Mouse (Mus musculus) left cerebral cortex, adult 18-20 months (tissue): ENCODE measurements around the gene 9130023H24Rik. TPM values are rescaled to one million over a fixed set of nuclear protein-coding genes. Genes with fewer than 3 reads are reported as not detected.

Source experiments
- DNase-seq, 2 experiments: peaks; one replicate each; pipeline ENCODE4 v3.0.0; 2021 to 2022; ENCODE audit warnings: low spot score in 2 of 2, mixed read lengths in 1 of 2
- total RNA-seq, 2 experiments: library from RNA; stranded (reverse); gene quantifications; 2 replicates each; pipeline ENCODE4 v1.2.3; 2021

The 9130023H24Rik gene
- total RNA-seq, 2 experiments from 2014 or later: 2.9 to 3.6 TPM

DNA sequence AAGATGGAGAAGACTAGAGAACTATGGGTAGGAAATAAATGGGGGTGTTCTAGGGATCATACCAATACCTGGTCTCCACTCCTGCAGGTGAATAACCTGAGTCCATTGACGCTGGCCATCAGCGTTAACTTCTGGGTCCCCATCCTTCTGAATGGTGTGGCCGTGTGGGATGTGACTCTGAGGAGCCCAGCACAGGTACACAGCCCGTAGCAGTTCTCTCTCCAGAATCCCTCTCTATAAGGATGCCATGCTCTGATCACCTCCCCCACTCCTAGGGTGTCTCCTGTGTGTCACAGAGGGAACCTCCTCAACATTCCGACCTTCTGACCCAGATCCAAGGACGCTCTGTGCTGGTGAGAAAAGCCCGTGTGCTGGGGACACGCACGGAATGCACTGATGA lies 34.8 kb downstream of the 9130023H24Rik start:
- no peak for DNase-seq

DNA sequence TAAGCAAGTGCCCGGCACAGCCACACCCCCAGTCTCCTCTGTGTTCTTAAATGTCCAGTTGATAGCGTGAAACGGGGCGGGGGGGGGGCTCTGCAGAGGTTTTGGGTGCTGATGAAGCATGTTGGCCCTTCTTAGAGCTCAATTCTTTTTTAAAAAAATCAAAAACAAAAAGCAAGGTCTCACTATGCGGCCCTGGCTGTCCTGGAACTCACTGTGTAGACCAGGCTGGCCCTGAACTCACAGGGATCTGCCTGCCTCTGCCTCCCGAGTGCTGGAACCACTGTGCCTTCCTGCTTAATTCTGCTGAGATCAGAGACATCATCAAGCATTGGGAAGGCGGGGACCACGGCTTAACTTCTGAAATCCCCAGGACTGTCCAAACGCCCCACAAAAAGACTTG lies 36.2 kb downstream of the 9130023H24Rik start:
- DNase-seq: no peak

Other genes starting within 250 kb of the 9130023H24Rik start
- gene Pycard, start 244.2 kb downstream of the 9130023H24Rik start, total RNA-seq: 1 to 10 TPM; 2.9 to 4.5 TPM
- under 1 TPM; 0.66 to 0.72 TPM for gene Trim72, start 234.1 kb downstream of the 9130023H24Rik start, total RNA-seq
- gene Itgam, start 175.4 kb downstream of the 9130023H24Rik start, total RNA-seq: 10 to 100 TPM in 1 of 2 experiments, 1 to 10 TPM in 1; 9.1 to 10.2 TPM
- not detected for gene Gm49368, start 175.3 kb downstream of the 9130023H24Rik start, total RNA-seq
- under 1 TPM; 0.23 to 0.40 TPM for gene Itgax, start 108.5 kb downstream of the 9130023H24Rik start, total RNA-seq
- not detected for gene Itgad, start 83.7 kb downstream of the 9130023H24Rik start, total RNA-seq
- 10 to 100 TPM in 1 of 2 experiments, 1 to 10 TPM in 1; 7.5 to 10.4 TPM for gene Cox6a2, start 31.6 kb downstream of the 9130023H24Rik start, total RNA-seq
- 10 to 100 TPM; 12.2 to 14.7 TPM for gene Armc5, start 689 bp downstream of the 9130023H24Rik start, total RNA-seq
- 10 to 100 TPM; 21.6 to 22.8 TPM for gene Tgfb1i1, start 8.8 kb upstream of the 9130023H24Rik start, total RNA-seq
- gene Slc5a2, start 27.6 kb upstream of the 9130023H24Rik start, total RNA-seq: not detected
- 10 to 100 TPM; 25.6 to 27.6 TPM for gene BC017158, start 60.1 kb upstream of the 9130023H24Rik start, total RNA-seq
- 10 to 100 TPM; 49.5 to 52.5 TPM for gene Rgs10, start 180.7 kb upstream of the 9130023H24Rik start, total RNA-seq
- gene Tial1, start 223.7 kb upstream of the 9130023H24Rik start, total RNA-seq: 100 to 1,000 TPM in 1 of 2 experiments, 10 to 100 TPM in 1; 94.6 to 101 TPM